Mouse (Mus musculus): ENCODE measurements at regions not wholly inside any gene's neighbourhood (a gene's known extent, or its start where the extent isn't known, plus 50 kb on each side); places are given as distances from the start of the nearest gene placed in this dataset.
"Not testable (repeated sequence)": the region's sequence is repeated elsewhere in the genome, so short reads cannot be mapped to it uniquely, and the experiment has no call there.

DNA sequence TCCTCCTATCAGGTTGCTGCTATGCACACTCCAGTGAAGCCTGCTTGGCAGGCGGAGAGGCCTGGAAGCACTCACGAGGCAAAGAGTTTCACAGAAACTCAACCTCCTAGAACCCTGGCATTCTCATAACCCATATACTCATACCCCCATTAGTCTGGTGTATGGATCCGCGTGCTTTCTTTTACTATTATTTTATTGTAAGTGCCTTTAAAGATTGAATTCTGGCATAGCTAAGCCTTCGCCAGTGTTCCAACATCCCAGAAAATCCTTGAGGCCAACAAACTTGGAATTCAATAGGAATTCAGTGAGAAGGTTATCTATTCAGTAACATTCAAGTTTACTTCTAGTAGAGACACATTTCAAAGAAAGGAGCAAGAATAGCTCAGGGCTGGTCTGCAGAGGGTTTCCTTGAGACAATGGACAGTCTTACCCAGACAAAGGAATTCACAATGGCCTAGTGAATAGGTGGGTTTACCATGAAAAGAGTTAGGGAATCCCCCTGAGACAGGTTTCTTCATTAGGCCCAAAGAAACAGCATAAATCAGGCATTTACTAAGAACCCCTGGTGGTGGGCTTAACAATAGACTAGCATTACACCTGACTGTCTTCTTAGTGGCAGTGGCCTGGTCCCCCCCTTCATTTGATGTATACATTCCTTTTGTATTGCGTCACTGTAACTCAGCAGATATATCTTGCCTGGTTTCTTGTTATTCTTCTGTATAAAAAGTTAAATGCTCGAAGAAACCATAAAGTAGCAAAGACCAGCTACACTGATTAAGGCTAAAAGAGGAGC is 80.8 kb upstream of the Gm15446 start:
- not testable (repeated sequence) for DNase-seq (ENCODE audit: low spot score in 2 of 2)

DNA sequence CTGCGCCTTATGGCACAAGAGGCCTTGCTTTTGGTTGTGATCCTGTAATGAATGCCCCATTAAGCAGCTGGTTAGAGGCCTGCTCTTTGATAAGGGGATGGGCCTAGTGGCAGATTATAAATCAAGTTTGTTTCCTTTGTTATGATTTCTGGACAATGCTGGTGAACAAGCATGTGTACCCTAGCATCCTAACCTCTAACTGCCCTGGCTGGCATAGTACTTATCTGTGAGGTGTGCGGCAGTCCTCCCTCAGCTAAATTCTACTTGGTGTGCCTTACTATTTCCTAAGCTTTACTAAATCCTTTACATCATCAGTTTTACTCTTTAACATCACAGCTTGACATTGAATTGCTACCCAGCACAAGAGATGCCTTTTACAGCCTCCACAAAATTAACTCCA is 79.0 kb upstream of the Gm15446 start:
- not testable (repeated sequence) for DNase-seq (ENCODE audit: low spot score in 2 of 2)

DNA sequence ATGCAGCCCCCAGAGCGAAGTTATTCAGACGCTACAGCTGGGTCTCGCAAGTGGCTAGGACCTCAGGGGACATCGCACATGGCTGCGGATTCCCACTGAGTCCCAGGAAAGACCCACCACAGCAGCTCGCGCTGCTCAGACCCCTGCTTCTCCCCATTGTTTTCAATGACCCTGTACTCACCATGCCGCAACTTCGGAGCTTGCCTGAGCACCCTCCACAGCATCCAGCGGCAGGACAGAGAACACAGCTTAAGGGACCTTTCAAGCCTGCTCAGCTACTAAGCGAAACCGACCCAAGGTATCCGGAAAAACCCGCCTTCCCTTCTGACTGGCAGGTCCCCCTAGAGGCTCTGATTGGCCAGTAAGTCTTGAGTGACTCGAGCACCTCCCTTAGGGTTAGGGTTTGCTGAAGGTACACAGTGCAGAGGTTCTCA is 78.4 kb upstream of the Gm15446 start:
- no peak for DNase-seq (ENCODE audit: low spot score in 2 of 2)

DNA sequence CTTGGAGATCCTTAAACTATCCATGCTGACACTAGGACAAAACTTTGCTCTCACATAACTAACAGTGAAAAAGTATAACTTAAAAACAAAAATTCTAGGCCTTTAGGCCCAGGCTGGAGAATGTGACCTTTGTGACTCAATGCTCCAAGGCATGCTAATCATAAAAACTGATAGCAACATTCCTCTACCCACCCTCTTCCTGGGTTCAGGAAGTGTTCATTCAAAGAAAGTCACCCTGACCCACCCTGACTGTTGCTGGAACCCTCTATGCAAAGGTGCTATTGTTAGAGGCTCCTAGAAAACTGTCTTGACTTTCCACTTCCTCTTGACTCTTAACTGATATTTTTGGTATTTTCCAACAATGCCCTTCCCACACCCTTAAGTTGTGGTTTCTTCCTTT is 72.0 kb upstream of the Gm15446 start:
- DNase-seq (ENCODE audit: low spot score in 2 of 2), result not testable (repeated sequence)

DNA sequence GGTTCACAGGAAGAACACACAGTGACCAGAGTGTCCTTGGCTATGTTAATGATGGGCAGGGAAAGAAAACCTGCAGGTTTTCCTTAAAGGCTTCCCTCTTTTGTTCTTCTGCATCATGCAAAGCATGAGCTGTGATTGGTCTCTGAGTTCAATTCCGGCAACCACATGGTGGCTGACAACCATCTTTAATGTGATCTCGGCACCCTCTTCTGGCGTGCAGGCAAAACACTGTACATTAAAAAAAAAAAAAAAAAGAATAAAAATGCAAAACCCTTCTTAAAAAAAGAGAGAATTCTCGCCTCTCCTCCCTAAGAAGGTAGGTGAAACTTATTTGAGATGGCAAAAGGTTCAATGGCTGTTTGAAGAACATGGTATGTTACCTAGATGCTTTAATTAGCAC is 62.8 kb upstream of the Gm15446 start:
- no peak for DNase-seq (ENCODE audit: low spot score in 2 of 2)

DNA sequence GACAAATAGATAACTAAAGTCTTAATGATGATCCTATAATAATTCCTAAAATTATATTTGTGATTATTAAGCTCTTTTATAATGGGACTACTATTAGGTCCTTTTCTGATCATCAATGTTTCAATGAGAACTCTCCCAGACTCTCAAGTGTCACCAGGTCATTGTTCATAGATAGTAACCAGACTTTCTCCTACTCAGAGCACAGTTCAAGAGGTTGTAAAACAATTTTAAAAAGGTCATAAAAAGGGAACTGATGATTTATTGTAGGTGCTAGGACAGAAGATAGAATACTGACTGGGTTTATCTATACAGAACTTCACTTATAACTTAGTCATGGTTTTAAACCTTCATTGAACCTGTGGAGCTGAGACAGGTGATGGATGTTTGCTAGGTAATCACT is 58.7 kb upstream of the Gm15446 start:
- not testable (repeated sequence) for DNase-seq (ENCODE audit: low spot score in 2 of 2)

DNA sequence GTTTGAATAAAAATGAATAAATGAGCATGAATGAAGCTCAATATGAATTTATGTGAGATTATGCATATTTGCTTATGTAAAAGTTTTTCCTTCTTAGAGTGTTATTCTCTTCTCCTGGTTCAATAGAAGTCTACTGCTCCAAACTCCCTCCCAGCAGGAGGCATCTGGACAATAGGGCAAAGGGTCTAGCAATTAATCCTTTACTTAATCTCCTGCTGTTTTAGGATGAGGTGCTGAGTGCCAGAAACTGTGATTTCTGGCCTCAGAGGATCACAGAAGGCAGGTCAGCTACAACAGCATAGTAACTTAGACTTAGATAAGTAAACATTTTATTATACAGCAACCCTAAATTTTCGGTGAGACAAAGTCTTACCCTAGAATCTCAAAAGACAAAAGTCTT is 57.6 kb upstream of the Gm15446 start:
- no peak for DNase-seq (ENCODE audit: low spot score in 2 of 2)

DNA sequence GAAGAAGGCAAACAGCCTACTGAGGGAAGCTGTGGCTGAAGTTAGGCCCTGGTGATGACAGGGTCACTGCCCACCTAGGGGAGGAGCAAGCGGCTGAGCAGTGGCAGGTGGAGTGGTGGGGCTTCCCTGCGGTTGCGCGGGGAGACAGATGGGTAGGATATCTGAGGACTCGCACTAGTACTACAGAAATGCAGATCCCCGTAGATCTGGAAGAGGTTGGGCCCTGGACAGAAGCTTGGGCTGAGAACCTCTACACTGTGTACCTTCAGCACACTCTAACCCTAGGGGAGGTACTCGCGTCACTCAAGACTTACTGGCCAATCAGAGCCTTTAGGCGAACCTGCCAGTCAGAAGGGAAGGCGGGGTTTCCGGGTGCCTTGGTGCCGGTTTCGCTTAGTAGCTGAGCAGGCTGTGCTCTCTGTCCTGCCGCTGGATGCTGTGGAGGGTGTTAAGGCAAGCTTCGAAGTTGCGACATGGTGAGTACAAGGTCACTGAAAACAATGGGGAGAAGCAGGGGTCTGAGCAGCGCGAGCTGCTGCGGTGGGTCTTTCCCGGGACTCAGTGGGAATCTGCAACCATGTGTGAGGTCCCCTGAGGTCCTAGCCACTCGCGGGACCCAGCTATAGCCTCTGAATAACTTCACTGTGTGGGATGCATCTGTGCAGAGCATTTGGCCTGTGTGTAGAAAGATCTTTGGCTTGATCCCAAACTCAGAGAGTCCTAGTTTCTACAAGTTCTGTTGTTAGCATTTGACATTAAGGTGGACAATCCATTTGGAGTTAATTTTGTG is 56.7 kb upstream of the Gm15446 start:
- DNase-seq (ENCODE audit: low spot score in 2 of 2), result peak; percentile 56 to 63

DNA sequence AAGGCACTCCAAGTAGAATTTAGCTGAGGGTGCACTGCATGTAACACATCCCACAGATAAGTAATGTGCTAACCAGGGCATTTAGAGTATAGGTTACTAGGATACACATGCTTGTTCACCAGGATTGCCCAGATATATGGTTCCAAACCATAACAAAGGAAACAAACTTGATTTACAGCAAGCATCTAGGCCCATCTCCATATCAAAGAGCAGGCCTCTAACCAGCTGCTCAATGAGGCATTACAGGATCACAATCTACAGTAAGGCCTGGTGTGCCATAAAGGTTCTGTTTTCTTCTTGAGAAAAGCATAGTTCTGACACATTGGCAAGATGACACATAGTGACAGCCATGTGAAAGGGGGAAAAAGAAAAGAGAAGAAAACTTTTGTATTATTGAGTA is 56.0 kb upstream of the Gm15446 start:
- not testable (repeated sequence) for DNase-seq (ENCODE audit: low spot score in 2 of 2)

Measured in cerebellum, postnatal 4 days (tissue).